Mouse (Mus musculus) T-helper 17 cell (primary cell): ENCODE results near the gene Cdr2l.

Experiments
- in situ Hi-C, 2 experiments: fragments of 300-600 bp; cut with MboI, MseI; formaldehyde crosslinking; loops; 1 replicate in 1 of 2; 2 replicates in 1 of 2; pipeline ENCODE4 v1.15.1; 2025; ENCODE audit warnings: high pct_unique_total_duplicates in 2 of 2

Cdr2l gene

DNA sequence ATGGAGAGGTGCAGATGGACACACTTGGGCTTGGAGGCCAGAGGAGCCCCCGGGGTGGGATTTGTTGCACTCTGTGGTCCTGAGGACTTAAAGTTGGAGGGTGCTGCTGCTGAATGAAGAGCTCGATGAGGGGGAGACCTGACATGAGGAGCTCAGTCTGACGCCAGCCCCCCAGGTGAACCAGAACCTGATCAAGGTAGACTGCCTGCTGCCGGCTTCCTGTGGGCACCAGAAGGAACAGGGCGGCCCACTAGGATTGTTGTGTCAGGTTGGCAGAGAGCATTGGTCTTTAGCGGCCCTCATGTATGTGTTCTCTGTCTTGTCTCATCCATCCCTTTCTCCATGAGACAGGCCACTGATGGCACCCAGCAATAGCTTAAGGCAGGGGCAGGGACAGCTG is 24.0 kb downstream of the Cdr2l start:
- in situ Hi-C loops, result loop anchor here in 1 of 2 experiments (25.0 kb wide), 1 partner anchor 1743 kb away; the partner anchor contains the start of gene Slc39a11

DNA sequence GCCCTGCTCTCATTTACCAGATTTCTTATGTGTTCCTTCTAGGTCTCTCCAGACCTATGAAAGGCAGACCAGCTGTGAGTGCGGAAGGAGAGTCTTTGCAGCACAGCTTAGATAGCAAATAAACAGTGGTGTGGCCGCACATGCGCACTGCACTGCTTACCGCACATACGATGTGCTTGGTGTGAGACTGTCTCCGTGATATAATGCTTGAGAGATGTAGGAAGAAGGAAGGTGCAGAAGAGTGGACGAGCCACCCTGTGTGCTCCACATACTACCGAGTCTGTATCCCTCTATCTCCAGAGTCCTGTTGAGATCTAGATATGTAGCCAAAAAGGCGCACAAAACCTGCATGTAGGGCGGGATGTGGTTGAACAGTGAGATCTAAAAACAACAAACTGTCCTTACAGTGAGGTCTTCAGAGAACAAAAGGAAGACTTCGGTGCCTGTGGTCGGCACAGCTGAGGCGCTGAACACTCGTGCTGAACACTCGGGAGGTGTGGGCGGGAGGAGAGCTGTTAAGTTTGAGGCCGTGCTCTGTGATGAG is 25.2 kb downstream of the Cdr2l start:
- in situ Hi-C loops, result loop anchor here in 1 of 2 experiments (25.0 kb wide), 1 partner anchor 1745 kb away; the partner anchor contains the start of gene Slc39a11

DNA sequence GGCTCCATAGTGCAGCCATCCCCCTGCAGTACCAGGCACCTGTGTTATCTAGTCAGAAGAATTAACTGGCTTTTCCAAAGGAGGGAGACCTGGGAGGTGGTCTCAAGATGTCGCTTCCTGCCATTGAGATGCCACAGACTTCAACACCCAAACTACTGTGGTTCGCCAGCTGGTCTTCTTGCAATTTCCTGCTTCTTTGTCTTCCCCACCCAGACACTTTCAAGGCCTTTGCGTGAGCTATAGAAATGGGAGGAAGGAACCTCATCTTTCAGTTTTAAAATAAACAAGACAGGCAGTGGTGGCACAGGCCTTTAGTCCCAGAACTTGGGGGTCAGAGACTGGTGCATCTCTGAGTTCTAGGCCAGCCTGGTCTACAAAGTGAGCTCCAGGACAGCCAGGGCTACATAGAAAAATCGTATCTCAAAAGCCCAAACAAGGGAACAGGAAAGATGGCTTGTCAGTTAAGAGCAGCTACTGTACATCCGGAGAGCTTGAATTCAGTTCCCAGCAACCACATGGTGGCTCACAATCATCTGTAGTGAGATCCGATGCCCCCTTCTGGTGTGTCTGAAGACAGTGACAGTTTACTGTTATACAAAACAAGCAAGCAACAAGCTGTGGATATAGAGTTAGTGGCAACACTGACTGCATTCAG is 26.7 kb downstream of the Cdr2l start:
- in situ Hi-C loops, result loop anchor here in 1 of 2 experiments (25.0 kb wide), 1 partner anchor 1746 kb away; the partner anchor contains the start of gene Slc39a11

DNA sequence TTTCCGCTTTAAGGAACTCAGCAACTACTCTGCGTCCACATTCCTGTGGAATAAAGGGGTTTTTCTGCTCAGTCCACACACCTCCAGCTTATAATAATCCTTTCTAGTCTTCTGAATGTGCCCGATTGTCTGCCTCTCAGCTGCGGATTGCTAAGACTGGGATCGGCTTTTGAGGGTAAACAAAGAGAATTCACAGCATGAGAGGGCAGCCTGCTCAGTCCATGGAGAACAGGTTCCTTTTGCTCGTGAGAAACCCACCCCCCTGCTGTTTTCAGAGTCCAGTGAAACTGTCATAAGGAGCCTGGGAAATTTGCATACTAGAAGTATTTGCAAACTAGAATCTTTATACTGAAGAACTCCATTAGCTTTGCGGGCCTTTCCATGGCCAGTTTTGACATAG is 27.8 kb downstream of the Cdr2l start:
- in situ Hi-C loops, result loop anchor here in 1 of 2 experiments (25.0 kb wide), 1 partner anchor 1747 kb away; the partner anchor contains the start of gene Slc39a11

DNA sequence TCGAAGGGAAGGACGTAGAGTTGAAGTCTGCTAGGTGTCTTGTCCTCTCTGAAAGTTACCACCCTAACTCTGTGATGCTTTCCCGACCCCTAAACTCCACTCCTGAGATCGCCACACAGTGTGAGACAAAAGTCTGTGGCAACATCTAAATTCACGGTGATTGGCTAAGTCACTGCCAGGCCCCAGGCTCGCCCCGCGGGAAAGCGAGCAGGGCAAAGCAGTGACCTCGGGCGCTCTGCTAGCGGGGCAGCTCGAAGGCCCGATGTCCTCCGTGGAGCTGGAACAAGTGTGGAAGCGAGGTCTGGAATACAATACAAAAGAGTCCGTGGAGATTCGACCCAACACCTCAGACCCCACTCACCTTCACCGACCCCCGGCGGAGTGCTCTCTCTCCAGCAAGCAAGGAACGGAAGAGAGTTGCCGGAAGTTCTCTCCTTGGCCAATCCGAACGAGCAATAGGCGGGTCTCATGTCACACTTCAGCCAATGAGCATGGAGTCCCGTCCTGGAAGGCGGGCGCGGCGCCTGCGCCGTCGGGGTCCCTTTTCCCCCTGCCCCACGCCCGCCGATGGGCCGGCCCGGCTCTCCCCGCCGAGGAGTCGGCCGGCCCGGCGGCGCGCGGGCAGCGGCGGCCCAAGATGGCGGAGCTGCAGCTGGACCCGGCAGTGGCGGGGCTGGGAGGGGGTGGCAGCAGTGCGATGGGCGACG is 38.0 kb downstream of the Cdr2l start, which contains the start of the genes Atp5h and Kctd2:
TSS of gene Atp5h (minus strand) at position 432 of the 707 bp plus-strand sequence.
TSS of gene Kctd2 (plus strand) at position 598 of the 707 bp plus-strand sequence.
- in situ Hi-C loops, result loop anchor here (10.0 to 25.0 kb wide), 2 partner anchors 55 to 1757 kb away; partner anchors contain the start of genes Armc7 (in 1 of the 2) and Slc39a11 (in 1 of the 2)

DNA sequence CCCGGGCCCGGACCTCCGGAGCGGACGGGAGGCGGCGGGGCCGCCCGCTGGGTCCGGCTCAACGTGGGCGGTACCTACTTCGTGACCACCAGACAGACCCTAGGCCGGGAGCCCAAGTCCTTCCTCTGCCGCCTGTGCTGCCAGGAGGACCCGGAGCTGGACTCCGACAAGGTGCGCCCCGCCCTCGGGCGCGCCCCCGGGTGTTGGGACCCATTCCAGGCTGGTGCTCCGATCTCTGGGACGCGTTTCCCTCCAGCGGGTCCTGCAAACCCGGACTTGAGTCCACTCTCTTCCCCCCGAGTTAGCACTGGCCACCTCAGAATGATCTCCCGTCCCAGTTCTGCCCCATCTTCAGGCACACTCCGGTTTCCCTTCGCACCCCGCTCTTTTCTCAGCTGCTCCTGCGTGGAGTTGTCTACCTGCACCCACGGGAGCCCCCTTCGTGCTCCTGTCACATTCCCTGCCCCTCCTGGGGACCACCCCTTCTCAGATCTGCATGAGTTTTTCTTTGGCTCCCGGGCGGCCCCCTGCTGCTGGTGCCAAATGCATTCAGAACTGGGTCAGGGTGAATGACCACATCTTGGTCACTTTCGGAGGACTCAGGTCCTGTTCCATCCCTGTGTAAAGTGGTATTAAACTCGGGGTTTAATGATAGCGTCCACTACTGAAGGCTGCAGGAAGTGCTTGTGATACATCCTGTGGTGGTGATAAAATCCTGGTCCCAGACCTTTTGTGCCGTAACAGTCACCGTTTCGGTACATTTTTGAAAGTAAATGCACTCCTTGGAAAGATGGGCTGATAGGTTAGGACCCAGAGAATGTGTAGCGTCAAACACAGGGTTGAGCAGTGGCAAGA is 38.8 kb downstream of the Cdr2l start:
- in situ Hi-C loops, result loop anchor here (10.0 to 25.0 kb wide), 2 partner anchors 54 to 1758 kb away; partner anchors contain the start of genes Armc7 (in 1 of the 2) and Slc39a11 (in 1 of the 2)

DNA sequence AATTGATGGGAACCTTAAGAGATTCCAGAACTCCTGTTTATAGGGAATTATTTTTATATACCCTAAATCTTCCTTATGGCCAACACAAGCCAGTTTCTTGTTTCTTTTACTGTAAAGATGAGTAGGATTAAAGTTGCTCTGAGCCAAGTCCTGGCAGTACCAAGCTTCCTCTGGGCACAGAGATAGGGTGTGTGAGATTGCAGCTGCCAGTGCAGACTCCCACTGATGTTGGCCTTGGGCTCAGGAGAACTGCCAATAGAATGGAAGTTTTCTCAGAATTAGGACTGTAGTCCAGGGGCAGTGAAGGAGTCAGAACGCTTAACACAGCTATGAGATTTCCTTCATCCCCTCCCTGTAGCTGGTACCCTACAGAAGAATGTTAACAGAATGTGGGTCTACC is 39.6 kb downstream of the Cdr2l start:
- in situ Hi-C loops, result loop anchor here (10.0 to 25.0 kb wide), 2 partner anchors 53 to 1759 kb away; partner anchors contain the start of genes Armc7 (in 1 of the 2) and Slc39a11 (in 1 of the 2)

DNA sequence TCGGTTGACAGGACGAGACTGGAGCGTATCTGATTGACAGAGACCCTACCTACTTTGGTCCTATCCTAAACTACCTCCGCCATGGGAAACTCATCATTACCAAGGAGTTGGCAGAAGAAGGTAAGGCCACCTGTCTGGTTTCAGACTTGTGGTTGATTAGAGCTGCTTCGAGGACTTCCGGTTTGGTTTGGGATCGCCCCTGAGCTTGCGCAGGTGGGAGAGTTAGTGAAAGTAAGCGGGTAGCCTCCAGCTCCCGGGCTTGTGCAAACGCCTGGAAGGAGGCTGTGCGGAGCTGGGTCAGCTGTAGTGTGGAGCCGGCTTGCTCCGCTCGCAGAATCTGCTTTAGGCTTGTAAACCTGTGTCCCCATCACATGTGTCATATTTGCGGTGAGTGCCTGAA is 40.3 kb downstream of the Cdr2l start:
- in situ Hi-C loops, result loop anchor here (10.0 to 25.0 kb wide), 2 partner anchors 53 to 1760 kb away; partner anchors contain the start of genes Armc7 (in 1 of the 2) and Slc39a11 (in 1 of the 2)

DNA sequence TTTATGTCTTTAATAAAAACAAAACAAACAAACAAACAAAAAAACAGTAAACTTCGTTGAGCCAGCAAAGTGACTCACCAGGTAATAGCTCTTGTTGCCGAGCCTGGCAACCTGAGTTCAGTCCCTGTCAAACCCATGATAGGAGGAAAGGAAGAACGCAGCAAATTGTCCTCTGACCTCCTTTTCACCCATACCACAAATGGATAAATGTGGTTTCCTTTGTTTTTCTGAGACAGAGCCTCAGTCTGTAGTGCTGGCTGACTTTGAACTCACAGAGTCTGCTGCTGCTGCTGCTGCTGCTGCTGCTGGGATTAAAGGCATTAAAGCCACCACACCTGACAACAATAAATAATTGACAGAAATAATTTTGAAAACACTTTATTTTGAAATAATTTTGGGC is 41.4 kb downstream of the Cdr2l start:
- in situ Hi-C loops, result loop anchor here (10.0 to 25.0 kb wide), 2 partner anchors 52 to 1761 kb away; partner anchors contain the start of genes Armc7 (in 1 of the 2) and Slc39a11 (in 1 of the 2)

DNA sequence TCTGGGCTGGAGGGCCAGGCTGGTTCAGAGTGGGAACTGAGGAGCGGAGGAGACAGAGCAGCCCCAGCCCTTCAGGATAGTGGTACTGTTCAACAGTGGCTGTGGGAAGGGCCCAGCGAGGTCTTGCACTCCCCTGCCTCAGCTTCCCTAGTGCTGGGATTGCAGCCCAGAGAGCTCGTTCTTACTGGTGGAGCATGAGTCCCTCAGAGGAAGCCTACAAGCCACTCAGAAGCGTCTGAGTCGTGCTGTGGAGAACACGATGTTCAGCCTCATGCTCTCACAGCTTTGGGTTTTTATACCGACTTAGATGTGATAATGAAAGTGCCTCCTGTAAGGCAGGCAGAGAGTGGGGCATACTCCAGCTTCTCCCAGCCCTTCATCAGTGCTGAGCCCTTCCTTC is 43.0 kb downstream of the Cdr2l start:
- in situ Hi-C loops, result loop anchor here (10.0 to 25.0 kb wide), 2 partner anchors 50 to 1762 kb away; partner anchors contain the start of genes Armc7 (in 1 of the 2) and Slc39a11 (in 1 of the 2)

DNA sequence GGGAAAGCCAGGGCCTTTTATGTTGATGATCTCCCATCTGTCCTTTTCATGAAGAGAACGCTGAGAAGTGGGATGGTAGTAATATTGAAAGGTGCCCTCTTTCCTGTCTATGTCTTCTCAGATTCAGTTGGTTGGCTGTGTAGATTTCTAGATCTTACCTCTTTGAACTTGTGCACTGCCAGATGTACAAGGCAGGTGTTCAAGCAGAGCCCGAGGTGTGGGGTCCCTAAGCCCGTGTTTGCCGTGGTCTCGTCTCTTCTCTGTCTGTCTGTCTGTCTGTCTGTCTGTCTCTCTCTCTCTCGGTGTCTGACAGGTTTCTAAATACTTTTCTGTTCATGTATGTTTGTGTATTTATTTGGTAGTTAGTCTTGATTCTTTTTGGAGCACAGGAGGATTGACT is 44.0 kb downstream of the Cdr2l start:
- in situ Hi-C loops, result loop anchor here in 1 of 2 experiments (10.0 kb wide), 1 partner anchor 49 kb away; the partner anchor contains the start of gene Armc7

DNA sequence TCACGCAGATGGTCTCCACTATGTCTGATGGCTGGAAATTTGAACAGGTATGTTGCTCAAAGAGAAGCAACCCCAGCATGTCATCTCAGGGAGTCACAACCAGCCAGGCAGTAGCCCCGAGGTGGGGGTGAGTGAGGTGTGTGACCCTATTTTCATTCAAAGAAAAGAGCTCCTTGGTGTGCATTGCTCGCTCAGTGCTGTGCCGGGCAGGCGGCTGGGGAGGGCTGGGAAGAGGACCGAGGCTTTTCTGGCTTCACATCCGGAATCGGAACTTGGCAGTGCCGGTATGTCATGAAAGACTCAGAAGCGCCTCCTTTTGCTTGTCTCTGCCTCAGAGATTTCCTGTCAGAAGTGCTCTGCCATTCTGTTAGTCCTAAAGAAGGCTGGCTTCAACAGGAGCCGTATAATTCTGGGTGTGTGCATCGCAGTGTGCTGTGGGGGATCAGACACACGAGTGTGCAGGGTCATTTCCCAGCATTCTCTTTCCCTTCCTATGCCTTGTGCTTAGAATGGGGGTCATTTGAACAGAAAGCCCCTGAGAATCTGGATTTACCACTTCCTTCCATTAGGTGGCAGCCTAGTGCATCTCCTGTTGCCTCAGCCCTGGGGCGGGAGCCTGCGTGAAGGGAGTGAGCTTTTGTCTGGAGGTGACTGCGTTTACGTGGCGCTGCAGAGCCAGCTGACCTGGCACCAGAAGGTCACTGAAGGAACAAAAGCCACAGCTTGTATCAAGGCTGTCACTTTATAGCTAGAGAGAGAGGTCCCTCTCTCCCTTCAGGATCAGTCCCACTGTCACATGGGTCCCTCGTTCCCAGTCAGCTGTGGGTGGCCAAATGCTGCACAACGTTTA is 46.0 kb downstream of the Cdr2l start:
- in situ Hi-C loops, result loop anchor here in 1 of 2 experiments (10.0 kb wide), 1 partner anchor 47 kb away; the partner anchor contains the start of gene Armc7

DNA sequence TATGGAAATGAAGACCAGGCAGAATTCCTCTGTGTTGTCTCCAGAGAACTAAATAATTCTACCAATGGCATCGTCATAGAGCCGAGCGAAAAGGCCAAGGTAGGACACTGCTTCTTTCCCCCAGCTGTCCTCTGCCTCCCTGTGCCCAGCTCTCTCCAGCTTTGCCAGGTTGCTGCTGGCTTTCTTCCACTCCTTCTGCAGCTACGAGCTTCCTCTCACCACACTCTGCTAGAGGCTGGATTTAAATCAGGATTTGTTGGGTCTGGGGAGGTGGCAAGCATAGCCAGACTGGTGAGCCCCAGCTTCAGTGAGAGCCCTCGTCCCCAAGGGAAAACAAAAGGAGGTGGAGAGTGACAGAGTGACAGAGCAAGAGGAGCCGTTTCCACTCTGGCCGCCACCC is 47.6 kb downstream of the Cdr2l start:
- in situ Hi-C loops, result loop anchor here in 1 of 2 experiments (10.0 kb wide), 1 partner anchor 45 kb away; the partner anchor contains the start of gene Armc7

DNA sequence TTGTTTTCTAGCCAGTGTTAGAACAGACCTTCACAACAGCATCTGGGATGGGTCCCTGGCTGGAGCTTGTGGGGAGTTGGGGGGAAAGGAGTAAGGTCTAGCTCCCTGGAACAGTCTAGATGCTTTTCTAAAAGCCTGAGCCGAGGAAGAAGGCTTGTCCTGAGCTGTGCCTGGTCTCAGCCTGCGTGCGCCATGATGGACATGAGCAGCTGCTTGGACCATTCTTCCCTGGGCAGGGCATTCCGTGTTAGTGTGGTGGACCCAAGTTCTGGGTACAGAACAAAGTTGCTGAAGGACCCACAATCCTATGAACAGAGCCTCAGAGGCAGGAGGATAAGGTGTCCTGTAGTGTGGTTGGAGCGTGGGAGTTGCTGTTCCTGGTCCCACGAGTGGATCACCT is 48.8 kb downstream of the Cdr2l start:
- in situ Hi-C loops, result no loop called here

DNA sequence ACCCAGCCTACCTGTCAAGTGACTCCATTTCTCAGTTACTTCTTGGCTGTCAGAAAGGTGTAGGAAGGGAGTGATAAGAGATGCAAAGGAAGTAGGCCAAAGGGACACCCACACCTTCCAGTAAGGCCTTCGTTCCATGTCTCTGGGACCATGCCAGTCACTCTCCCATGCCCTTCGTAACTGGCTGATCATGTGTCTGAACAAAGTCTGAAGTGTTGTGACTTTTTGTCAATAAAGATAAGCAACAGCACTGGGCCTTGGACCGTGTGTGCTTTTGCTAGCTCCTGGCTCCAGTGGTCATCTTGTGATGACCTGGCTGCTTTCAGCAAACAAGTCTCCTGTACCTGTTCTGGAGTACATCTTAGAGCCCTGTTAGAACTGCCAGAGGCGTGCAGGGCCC is 51.1 kb downstream of the Cdr2l start:
- in situ Hi-C loops, result no loop called here

DNA sequence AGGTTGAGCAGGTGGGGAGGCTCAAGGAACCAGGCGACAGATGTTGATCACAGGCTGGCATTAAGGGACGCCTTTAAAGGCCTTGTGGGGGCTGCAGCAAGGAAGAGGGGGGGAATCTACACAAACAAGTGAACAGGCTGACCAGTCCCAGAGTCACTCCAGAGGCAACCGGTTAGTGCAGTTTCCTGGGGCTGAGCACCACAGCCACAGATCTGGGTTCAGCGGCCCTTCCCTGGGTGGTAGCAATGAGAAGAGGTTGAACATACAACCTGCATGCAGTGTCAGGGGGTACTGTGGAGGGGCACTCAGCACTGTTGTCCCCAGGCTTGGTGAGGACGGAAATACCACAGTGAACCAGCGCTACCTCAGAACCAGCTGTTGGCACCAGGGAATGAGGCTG is 51.6 kb downstream of the Cdr2l start:
- in situ Hi-C loops, result no loop called here

DNA sequence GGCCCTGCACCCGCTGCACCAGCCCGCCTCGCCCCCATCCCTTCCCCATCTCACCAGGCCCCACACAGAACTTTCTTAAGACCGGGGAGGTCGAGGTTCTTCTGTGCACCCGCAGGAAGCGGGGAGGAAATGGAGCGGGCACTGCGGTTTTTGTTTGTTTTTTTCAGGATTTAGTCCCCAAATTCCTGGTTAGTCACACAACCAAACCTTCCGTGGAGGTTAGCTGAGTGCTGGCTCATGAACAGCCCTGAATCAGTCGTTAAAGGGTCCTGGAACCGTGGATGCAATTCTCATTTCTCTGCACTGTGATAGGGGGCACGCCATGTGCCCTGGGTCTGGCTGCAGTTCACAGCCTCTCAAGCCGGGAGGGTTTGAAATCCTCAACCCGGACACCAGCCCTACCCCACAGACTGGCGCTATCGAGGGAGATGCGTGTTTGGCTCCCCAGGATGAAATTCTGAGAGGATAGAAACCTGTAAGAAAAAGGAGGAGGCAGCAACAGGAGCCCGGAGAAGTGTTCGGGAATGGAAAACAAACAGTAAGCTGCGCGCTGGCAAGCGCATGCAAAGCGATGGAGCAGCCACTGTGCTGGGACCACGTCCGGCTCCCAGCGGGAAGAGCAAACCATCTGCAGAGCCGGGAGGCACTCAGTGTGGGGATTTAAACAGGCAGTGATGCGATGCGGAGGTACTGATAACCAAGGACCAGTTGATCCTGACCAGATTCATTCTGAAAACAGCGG is 54.1 kb downstream of the Cdr2l start:
- in situ Hi-C loops, result no loop called here

DNA sequence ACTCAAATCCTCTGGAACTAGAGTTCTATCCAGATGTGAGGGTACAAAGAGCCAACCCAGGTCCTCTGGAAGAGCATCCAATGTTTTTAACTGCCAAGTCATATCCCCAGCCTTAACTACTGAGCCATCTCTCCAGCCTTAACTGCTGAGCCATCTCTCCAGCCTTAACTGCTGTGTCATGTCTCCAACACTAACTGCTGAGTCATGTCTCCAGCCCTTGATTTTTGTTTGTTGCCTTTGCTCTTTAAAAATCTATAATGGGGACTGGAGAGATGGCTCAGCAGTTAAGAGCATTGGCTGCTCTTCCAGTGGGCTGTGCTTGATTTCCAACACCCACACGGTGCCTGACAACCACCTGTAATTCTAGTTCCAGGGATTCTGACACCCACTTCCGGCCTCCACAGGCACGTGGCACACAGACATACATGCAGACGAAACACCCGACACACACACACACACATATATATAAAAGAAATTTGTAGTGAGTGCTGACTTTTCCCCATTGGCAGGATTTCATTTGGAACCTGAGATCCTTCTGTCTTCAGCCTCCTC is 55.9 kb downstream of the Cdr2l start:
- in situ Hi-C loops, result no loop called here
